Mouse (Mus musculus) cortical plate, adult 2 months (tissue): ENCODE measurements around the gene Eya4. TPM values are rescaled to one million over a fixed set of nuclear protein-coding genes. Genes with fewer than 3 reads are reported as not detected.

ENCODE experiments used
- H3K27ac ChIP-seq: fragments of 200-500 bp; 2 replicates; pipeline ENCODE4 v1.5.1; 2012; ENCODE audit warnings: low read length, control low read depth, inconsistent platforms; ENCODE audit not compliant: insufficient read depth
- H3K4me1 ChIP-seq: fragments of 200-500 bp; 2 replicates; pipeline ENCODE4 v1.6.1; 2011; ENCODE audit warnings: low read length; ENCODE audit not compliant: control insufficient read depth, insufficient read depth
- H3K4me3 ChIP-seq: fragments of 200-500 bp; 2 replicates; pipeline ENCODE4 v1.5.1; 2011; ENCODE audit warnings: mild to moderate bottlenecking, low read length, control low read depth; ENCODE audit not compliant: insufficient read depth
- CTCF ChIP-seq: fragments of 200-500 bp; IDR thresholded peaks from 2 replicates; pipeline ENCODE4 v1.5.1; 2011; ENCODE audit warnings: mild to moderate bottlenecking, control low read depth, low read length; ENCODE audit not compliant: insufficient read depth; ENCODE audit errors: extremely low read depth
- POLR2A ChIP-seq: fragments of 200-500 bp; IDR thresholded peaks from 2 replicates; pipeline ENCODE4 v1.6.1; 2011; ENCODE audit warnings: mild to moderate bottlenecking, low read length, control low read depth; ENCODE audit not compliant: insufficient read depth; ENCODE audit errors: extremely low read depth
- polyA plus RNA-seq: library from polyadenylated mRNA; depleted of rRNA; stranded (reverse); fragments of >200 nt; gene quantifications from 2 replicates; pipeline ENCODE4 v1.2.3, GENCODE M21; 2012

Gene Eya4
- polyA plus RNA-seq, 1 experiment: 3.0 TPM

DNA sequence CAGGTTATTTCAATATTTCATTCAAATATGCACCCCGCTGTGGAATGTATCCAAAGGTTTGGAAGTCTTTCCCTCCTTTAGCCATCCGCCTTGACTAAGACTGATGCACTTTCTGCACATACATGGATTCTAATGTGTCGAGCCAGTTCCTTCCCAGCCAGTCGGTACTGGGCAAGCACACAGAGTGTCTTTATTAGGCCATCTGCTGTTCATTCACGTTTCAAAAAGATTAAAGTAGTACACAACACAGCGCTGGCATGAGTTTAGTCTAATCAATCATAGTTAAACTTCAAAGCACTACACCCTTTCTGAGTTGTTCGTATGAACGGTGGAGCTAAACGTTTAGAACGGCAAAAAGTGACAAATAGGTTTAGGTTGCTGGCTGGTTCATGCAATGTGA lies 190.7 kb downstream of the Eya4 start:
- Histone ChIP-seq H3K4me3 (no peak overlapping the region), H3K27ac (no peak overlapping the region), H3K4me1 (no peaks in the 10 kb centered on the region)
- TF ChIP-seq CTCF (no peak), POLR2A (no peak)

DNA sequence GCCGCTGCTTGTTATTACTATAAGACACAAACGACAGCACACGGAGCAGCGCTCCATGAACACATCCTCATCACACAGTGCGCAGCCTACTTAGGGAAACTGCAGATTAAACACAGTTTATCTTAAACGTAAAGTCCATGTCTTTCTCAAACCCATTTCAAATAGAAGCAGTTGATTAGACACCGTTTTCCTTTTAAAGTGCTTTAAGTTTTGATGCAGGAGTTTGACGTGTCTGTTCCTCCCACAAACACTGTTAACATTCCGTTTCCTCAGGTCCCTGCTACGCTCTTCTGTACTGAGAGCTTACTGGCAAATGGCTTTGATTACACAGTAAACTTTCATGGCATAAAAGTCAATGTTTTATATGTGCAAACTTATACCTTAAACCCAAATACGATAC lies 191.4 kb downstream of the Eya4 start:
- Histone ChIP-seq H3K27ac (no peak overlapping the region), H3K4me1 (no peaks in the 10 kb centered on the region), H3K4me3 (no peak overlapping the region)
- no peak for TF ChIP-seq POLR2A
- TF ChIP-seq CTCF: no peak

DNA sequence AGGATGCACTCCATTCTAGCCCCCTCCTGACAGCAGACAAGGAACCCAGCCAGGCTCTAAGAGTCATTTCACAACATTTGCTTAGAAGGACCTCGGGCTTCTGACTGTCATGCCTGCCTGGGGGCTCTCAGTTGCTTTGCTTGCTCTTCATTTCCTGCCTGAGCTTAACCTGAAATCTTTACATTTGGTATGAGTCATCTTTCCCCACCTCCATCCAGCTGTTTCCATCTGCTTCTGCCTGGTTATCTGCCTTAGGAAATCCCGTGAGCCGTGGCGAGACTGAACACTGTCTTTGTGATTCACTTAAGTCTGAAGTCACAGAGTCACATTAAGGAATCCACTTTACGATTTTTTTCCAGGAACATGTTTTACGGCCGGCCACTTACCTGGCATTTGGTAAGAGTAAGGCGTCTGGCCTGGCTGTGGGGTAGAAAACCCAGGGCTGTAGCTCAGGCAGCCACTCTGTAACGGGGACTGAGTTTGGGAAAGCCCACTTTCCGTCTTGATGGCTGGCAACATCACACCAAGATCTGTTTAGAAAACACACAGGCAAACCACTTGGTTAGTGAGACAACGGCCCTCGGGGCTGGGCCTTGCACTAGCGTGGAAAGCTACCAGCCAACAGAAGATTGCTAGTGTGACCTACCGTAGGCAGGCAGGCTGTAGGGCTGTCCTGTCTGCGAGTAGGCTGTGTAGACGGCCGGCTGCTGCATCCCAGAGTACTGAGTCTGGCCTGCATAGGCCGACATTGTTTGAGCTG lies 193.5 kb downstream of the Eya4 start:
- no peak overlapping the region for H3K27ac ChIP-seq
- no peaks in the 10 kb centered on the region for H3K4me1 ChIP-seq
- no peak for TF ChIP-seq POLR2A
- TF ChIP-seq CTCF: no peak
- H3K4me3 ChIP-seq: no peak overlapping the region

DNA sequence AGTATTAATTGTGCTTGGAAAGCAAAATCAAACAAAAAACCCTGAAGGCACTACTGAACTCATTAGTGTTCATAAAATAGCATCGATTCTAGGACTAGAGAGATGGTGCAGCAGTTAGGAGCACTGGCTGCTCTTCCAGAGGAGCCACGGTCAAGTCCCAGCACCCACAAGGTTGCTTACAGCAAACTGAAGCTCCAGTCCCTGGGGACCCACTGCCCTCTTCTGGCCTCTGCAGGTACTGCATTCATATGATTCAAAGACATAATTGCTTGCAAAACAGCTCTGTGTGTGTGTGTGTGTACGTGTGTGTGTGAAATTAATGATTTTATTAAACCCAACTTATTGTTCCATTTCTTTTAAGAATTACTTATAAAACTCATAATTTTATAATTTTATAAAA lies 200.2 kb downstream of the Eya4 start:
- TF ChIP-seq CTCF (no peak), POLR2A (no peak)
- no peak overlapping the region for H3K27ac ChIP-seq
- H3K4me1 ChIP-seq: no peaks in the 10 kb centered on the region
- H3K4me3 ChIP-seq: no peak overlapping the region

DNA sequence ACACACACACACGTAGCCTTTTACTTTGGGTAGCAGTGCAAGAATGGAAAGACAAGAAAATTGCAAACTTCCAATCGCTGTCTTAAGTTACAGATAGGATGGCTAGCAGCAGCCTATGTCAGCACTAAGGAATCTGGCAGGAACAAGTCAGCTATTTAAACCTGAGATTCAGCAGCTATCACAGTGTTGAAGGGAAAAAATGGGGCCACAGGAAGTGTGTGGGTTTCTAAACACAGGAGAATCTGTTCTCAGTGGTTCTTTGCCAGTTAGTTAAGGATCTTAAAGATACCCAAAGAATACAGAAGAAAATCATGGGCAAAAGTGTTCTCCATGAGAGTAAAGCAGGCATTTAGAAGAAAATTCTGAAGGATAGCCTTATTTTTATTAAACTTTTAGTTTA lies 206.0 kb downstream of the Eya4 start:
- no peak overlapping the region for H3K4me3 ChIP-seq
- no peak for TF ChIP-seq POLR2A
- no peak for TF ChIP-seq CTCF
- no peaks in the 10 kb centered on the region for H3K4me1 ChIP-seq
- H3K27ac ChIP-seq: no peak overlapping the region

DNA sequence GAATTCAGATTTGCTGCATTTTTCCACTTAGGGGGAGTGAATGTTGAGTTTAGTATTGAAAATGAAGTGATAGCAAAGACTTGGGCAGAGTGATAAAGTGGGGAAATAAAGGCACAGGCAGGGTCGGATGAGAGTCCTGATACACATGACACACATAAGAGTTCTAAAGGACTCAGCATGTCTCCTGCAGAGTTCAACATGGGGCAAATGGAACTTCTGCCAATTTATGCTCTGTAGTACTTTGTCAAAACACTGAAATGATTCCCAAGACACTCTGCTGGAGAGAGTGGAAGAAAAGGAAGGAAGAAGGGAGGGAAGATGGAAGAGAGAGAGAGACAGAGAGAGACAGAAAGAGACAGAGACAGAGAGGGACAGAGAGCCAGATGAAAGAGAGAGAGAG lies 222.6 kb downstream of the Eya4 start:
- no peak overlapping the region for H3K27ac ChIP-seq
- no peak overlapping the region for H3K4me3 ChIP-seq
- TF ChIP-seq POLR2A (no peak), CTCF (no peak)
- H3K4me1 ChIP-seq: no peaks in the 10 kb centered on the region

DNA sequence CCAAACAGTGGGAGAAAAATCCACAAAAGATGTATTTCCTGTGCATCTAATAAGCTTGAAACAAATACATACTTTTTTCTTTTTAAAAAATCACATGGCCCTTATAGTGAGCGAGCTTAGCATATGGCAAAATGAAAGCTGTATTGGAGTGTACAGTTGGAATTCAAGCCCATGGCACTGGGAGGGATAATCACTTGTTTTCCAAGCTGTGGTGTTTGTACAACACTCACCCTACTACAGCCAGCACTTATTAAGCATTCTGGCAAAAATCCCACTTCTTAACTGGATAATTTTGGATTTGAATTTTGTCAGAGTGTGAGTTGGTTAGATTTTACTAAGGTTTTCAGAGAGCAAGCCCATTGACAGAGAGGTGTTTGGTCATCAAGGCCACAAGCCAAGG lies 223.4 kb downstream of the Eya4 start:
- Histone ChIP-seq H3K4me3 (no peak overlapping the region), H3K27ac (no peak overlapping the region), H3K4me1 (no peaks in the 10 kb centered on the region)
- TF ChIP-seq POLR2A (no peak), CTCF (no peak)

DNA sequence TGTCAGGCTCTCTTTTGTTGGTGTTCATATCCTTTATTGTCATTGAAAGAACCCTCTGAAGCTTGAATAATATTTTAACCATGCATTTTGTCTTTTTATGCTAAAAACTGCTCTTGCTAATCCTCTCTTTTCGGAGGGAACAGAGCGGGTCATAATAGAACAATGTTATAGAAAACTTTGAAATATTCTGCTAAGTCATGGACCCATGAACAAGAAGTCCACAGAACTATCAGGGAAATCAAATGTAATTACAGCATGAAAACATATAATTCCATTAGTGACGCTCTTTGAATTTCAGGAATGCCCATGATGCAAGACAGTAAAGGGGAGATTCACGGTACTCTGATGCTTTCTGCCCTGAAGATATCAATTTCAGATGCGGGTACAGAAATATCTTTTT lies 224.1 kb downstream of the Eya4 start:
- no peaks in the 10 kb centered on the region for H3K4me1 ChIP-seq
- no peak overlapping the region for H3K4me3 ChIP-seq

DNA sequence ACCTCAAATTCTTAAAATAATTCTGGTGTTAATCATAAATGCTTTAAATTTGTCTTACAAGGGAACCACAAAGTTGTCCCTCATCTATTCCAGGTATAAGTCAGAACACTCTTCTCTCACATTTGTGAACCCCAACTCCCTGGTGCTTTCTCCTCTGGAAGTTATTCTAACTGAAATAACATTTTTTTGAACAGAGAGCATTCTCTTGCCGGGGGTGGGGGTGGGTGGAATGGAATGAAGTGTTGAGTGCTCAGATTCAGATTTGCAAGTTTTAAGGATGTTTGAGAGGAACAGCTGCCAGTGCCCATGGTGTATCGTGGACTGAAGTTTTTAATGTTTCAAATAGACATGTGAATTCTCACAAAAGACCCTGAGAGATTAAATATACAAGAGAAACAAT lies 230.1 kb downstream of the Eya4 start:
- TF ChIP-seq CTCF (no peak), POLR2A (no peak)
- Histone ChIP-seq H3K4me1 (no peaks in the 10 kb centered on the region), H3K27ac (no peak overlapping the region), H3K4me3 (no peak overlapping the region)

More for the DNA sequence above, 224.1 kb downstream of the Eya4 start:
- TF ChIP-seq POLR2A: no peak
- no peak for TF ChIP-seq CTCF
- no peak overlapping the region for H3K27ac ChIP-seq

DNA sequence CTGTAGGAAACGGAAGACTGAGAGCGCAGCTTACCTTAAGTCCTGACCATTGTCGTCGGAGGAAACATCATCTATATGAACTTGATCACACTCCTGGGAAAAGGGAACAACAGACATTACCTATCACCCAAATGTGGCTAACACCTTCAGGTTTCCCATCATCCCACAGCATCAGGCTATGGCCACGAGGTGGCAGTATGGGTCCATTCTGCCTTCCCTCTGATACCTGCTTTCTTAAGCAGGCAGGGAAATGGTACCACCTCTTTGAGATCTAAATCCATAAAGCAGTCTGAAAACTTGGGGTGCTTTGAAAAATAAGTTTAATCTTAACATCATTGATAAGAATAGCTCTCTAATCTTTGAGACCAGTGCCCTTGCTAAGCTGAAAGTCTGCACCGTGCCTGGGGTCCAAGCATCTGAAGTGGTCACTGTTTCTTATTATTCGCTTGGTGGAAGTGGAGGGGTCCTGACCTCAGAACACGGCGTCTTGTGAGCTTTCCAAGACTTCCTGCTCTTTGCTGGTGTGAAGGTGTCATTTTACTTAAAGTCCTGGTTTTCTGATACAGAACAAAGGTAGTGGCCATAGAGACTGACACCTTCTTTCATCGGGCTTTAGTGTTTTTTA lies 233.7 kb downstream of the Eya4 start:
- Histone ChIP-seq H3K4me3 (no peak overlapping the region), H3K4me1 (no peaks in the 10 kb centered on the region), H3K27ac (no peak overlapping the region)
- TF ChIP-seq CTCF: peak; percentile 99
- TF ChIP-seq POLR2A: no peak
